Mouse (Mus musculus) small intestine, adult 10 weeks (tissue): ENCODE data around the gene Adam30. TPM values are rescaled to one million over a fixed set of nuclear protein-coding genes. Genes with fewer than 3 reads are reported as not detected.

Experiments
- polyA plus RNA-seq: library from polyadenylated mRNA; stranded (reverse); fragments of 350-450 nt; fragmentation: Illumina TruSeq; extraction: RNeasy Lipid Tissue Mini Kit (QIAGEN cat#74804); gene quantifications from one replicate; pipeline ENCODE4 v1.2.3, GENCODE M21; 2014; ENCODE audit warnings: low replicate concordance

Adam30 gene
- not detected for polyA plus RNA-seq

GRCm38 (mm10) chr3:98160330-98160729, at the start of gene Adam30:
Gene Adam30 (plus strand): TSS chr3:98160630.

Other genes starting within 250 kb of the Adam30 start
- gene Notch2, start 147.1 kb upstream of the Adam30 start, polyA plus RNA-seq = 2.5 TPM
- 166 TPM for gene Reg4, start 61.5 kb downstream of the Adam30 start, polyA plus RNA-seq
- 10.5 TPM for gene Hmgcs2, start 119.8 kb downstream of the Adam30 start, polyA plus RNA-seq
- gene Phgdh, start 179.4 kb downstream of the Adam30 start, polyA plus RNA-seq = not detected
- 1.3 TPM for gene Zfp697, start 221.8 kb downstream of the Adam30 start, polyA plus RNA-seq